Mouse (Mus musculus): Measurements from ENCODE around the gene Rad51b.

GRCm38 (mm10) chr12:79429507-79430291, 132.6 kb downstream of the Rad51b start:
- TF ChIP-seq CTCF (IDR thresholded peaks at IDR 0.05; ENCODE audit: insufficient read depth, low read length) (no peak), POLR2A (IDR thresholded peaks at IDR 0.05; ENCODE audit: borderline replicate concordance, extremely low read depth, low read depth, low read length) (no peak)
